ENCODE assay signal across 15 mouse cellular contexts in the genomic region with DNA sequence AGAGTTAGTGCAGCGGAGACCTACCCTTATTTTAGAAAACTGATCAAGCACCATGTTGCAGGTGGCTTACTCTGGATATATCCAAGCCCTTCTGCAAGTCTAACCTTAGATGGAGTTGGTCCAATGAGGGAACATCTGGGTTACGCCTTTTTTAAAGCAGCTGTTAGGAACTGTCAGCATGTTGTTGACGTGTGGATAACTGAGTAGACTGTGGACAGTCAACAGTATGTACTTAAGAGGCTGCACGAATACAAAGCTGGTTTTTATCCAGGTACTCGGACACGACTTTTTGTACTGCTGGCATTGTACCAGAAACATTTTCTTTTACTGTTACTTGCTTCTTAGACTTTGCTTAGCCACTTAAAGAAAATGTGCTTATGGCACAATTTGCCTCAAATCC.
"Had no signal": no experiment of that assay in that cellular context is flagged by ENCODE, and none has a peak within 500 bp of the region (broad histone marks: within the 10 kb centered on the region; RNA-seq: fewer than 3 reads in every experiment).

No protein-coding gene starts in this region.

- H3K27ac ChIP-seq: neural tube, embryonic 15.5 days; stomach, embryonic 15.5 days; stomach, postnatal 0 days had no signal

- H3K4me3 ChIP-seq: neural tube, embryonic 15.5 days; stomach, embryonic 15.5 days had no signal

- H3K4me1 ChIP-seq: neural tube, embryonic 15.5 days; stomach, embryonic 15.5 days had no signal

- DNase-seq: retina, postnatal 1 day; right cerebral cortex, adult 18-20 months; right cerebral cortex, postnatal 14 days; right cerebral cortex, postnatal 25 days; right cerebral cortex, postnatal 4 days; spleen, adult 18-20 months; thymus, adult 18-20 months; thymus, adult 2 months; thymus, postnatal 14 days; thymus, postnatal 25 days; thymus, postnatal 36 days; thymus, postnatal 4 days had no signal

- H3K9ac ChIP-seq: neural tube, embryonic 15.5 days; stomach, embryonic 15.5 days had no signal

- H3K9me3 ChIP-seq: neural tube, embryonic 15.5 days; stomach, embryonic 15.5 days had no signal

- H3K27me3 ChIP-seq: neural tube, embryonic 15.5 days; stomach, embryonic 15.5 days had no signal

- H3K4me2 ChIP-seq: neural tube, embryonic 15.5 days; stomach, embryonic 15.5 days had no signal

- H3K36me3 ChIP-seq: neural tube, embryonic 15.5 days; stomach, embryonic 15.5 days had no signal
